Mouse (Mus musculus): ENCODE results near the gene Mtg1. TPM values are rescaled to one million over a fixed set of nuclear protein-coding genes. Genes with fewer than 3 reads are reported as not detected.

The Mtg1 gene
- total and polyA plus RNA-seq, 3 experiments, result 10.8 to 38.1 TPM; not detected in 1

DNA sequence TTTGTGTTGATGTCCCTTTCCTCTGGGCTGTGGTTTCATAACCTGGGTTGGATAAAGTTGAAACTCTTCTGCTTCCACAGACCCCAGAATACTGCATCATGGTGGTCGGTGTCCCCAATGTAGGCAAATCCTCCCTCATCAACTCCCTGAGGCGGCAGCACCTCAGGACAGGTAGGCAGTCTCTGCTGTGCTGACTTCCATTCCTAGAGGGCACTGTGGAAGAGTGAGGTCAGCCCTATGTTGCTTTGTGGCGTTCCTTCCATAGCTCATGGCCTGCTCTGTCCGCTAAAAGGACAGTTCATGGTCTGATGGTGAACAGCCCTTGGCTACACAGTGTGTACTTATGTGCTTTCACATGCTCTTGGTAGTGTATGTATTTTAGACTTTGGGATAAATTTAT lies 7.2 kb downstream of the Mtg1 start:
- TF ChIP-seq KAT2A (conservative IDR thresholded peaks at IDR 0.05; ENCODE audit: low read depth, low read length) (no peak), MEF2A (IDR thresholded peaks at IDR 0.05; ENCODE audit: extremely low read depth, insufficient replicate concordance, low read depth, low read length, poor library complexity, severe bottlenecking) (no peak), POLR2AphosphoS2 (IDR thresholded peaks at IDR 0.05; ENCODE audit: low read length) (no peak), CHD1 (IDR thresholded peaks at IDR 0.05; ENCODE audit: low read depth, low read length) (no peak)
- Histone ChIP-seq H3K9ac (ENCODE audit: control insufficient read depth, low read depth, low read length, poor library complexity, severe bottlenecking) (no peak overlapping the region), H3K79me2 (ENCODE audit: control insufficient read depth, insufficient read depth, low read length, poor library complexity) (no peaks in the 10 kb centered on the region), H3K4me1 (ENCODE audit: control insufficient read depth in 1 of 2, insufficient read depth in 2 of 2, low read length in 2 of 2) (no peaks in the 10 kb centered on the region), H3K36me3 (ENCODE audit: control insufficient read depth in 1 of 2, insufficient read depth in 2 of 2, low read length in 2 of 2) (peaks cover 0 to 3% of the 10 kb centered on the region in 2 experiments; a peak in 1 of 4 replicates), H3K9me3 (replicated peaks; ENCODE audit: insufficient read depth, low read length) (no peaks in the 10 kb centered on the region), H3K27me3 (ENCODE audit: control insufficient read depth in 1 of 2, insufficient read depth in 2 of 2, low read length in 2 of 2) (no peaks in the 10 kb centered on the region), H3K27ac (ENCODE audit: control insufficient read depth, low read depth, low read length) (no peak overlapping the region), H3K4me3 (ENCODE audit: control insufficient read depth in 1 of 2, insufficient read depth in 1 of 2, low read depth in 2 of 2, low read length in 2 of 2) (no peak overlapping the region)
- no peak for DNase-seq (ENCODE audit: low read depth, low spot score)

DNA sequence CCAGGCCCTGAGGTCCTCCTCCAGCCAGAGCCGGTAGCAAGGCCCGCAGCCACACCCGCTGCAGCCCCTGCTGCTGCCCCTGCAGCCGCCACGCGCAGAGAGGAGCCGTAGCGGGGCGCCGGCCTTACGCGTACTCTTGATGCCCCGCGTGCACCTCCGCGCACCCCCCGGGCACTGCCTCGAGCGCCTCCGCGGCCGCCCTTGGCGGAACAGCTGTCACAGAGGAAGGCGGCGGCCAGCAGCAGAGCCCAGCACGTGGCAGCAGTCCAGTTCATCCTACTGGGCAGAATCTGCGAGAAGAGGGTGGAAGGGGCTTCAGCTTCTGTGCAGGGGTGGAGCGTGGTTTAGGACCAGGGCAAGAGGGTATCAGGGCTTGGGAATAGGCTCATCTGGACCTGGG lies 16.0 kb downstream of the Mtg1 start:
- no peaks in the 10 kb centered on the region for H3K27me3 ChIP-seq (ENCODE audit: control insufficient read depth in 1 of 2, insufficient read depth in 2 of 2, low read length in 2 of 2)
- no peak overlapping the region for H3K9ac ChIP-seq (ENCODE audit: control insufficient read depth, low read depth, low read length, poor library complexity, severe bottlenecking)
- H3K4me3 ChIP-seq (ENCODE audit: control insufficient read depth in 1 of 2, insufficient read depth in 1 of 2, low read depth in 2 of 2, low read length in 2 of 2), result no peak overlapping the region

GRCm38 (mm10) chr7:140153829-140154217 lies 16.5 kb downstream of the Mtg1 start:
- no peaks in the 10 kb centered on the region for H3K79me2 ChIP-seq (ENCODE audit: control insufficient read depth, insufficient read depth, low read length, poor library complexity)
- H3K27ac ChIP-seq (ENCODE audit: control insufficient read depth, low read depth, low read length), result no peak overlapping the region
- TF ChIP-seq ZMIZ1 (IDR thresholded peaks at IDR 0.05; ENCODE audit: low read depth, low read length) (no peak), MAFK (IDR thresholded peaks at IDR 0.05; ENCODE audit: borderline replicate concordance, low read depth, low read length) (no peak), POLR2AphosphoS2 (IDR thresholded peaks at IDR 0.05; ENCODE audit: low read length) (no peak), GABPA (IDR thresholded peaks at IDR 0.05; ENCODE audit: low read depth, low read length) (no peak)
- H3K4me1 ChIP-seq (ENCODE audit: control insufficient read depth in 1 of 2, insufficient read depth in 2 of 2, low read length in 2 of 2), result no peaks in the 10 kb centered on the region
- H3K9ac ChIP-seq (ENCODE audit: control insufficient read depth, low read depth, low read length, poor library complexity, severe bottlenecking), result no peak overlapping the region
- H3K4me3 ChIP-seq (ENCODE audit: control insufficient read depth in 1 of 2, insufficient read depth in 1 of 2, low read depth in 2 of 2, low read length in 2 of 2), result no peak overlapping the region
- no peaks in the 10 kb centered on the region for H3K9me3 ChIP-seq (replicated peaks; ENCODE audit: insufficient read depth, low read length)
- H3K36me3 ChIP-seq (ENCODE audit: control insufficient read depth in 1 of 2, insufficient read depth in 2 of 2, low read length in 2 of 2), result no peaks in the 10 kb centered on the region
- no peak for DNase-seq (ENCODE audit: low read depth, low spot score)
- H3K27me3 ChIP-seq (ENCODE audit: control insufficient read depth in 1 of 2, insufficient read depth in 2 of 2, low read length in 2 of 2), result no peaks in the 10 kb centered on the region

More for the DNA sequence above, 16.0 kb downstream of the Mtg1 start:
- H3K36me3 ChIP-seq (ENCODE audit: control insufficient read depth in 1 of 2, insufficient read depth in 2 of 2, low read length in 2 of 2), result no peaks in the 10 kb centered on the region
- H3K27ac ChIP-seq (ENCODE audit: control insufficient read depth, low read depth, low read length), result no peak overlapping the region
- TF ChIP-seq MAZ (IDR thresholded peaks at IDR 0.05; ENCODE audit: low read depth, low read length), result no peak
- no peaks in the 10 kb centered on the region for H3K79me2 ChIP-seq (ENCODE audit: control insufficient read depth, insufficient read depth, low read length, poor library complexity)
- H3K4me1 ChIP-seq (ENCODE audit: control insufficient read depth in 1 of 2, insufficient read depth in 2 of 2, low read length in 2 of 2), result no peaks in the 10 kb centered on the region
- H3K9me3 ChIP-seq (replicated peaks; ENCODE audit: insufficient read depth, low read length), result no peaks in the 10 kb centered on the region
- no peak for DNase-seq (ENCODE audit: low read depth, low spot score)

Measured in MEL (cell line).